Mouse (Mus musculus) kidney, adult 2 months (tissue): ENCODE results near the gene Cntnap2. TPM values are rescaled to one million over a fixed set of nuclear protein-coding genes. Genes with fewer than 3 reads are reported as not detected.
"Not testable (repeated sequence)": the region's sequence is repeated elsewhere in the genome, so short reads cannot be mapped to it uniquely, and the experiment has no call there.

Source experiments
- DNase-seq: peaks from one replicate; pipeline ENCODE4 v3.0.0; 2021
- H3K27ac ChIP-seq: fragments of 200-500 bp; 2 replicates; pipeline ENCODE4 v1.5.1; 2012; ENCODE audit warnings: low read depth, low read length, control low read depth, inconsistent platforms; ENCODE audit not compliant: insufficient read depth
- H3K27me3 ChIP-seq: fragments of 200-500 bp; replicated peaks from 2 replicates; pipeline ENCODE4 v1.6.1; 2012; ENCODE audit warnings: mild to moderate bottlenecking, moderate library complexity, low read length, inconsistent platforms; ENCODE audit not compliant: control insufficient read depth, insufficient read depth
- H3K36me3 ChIP-seq: fragments of 200-500 bp; 2 replicates; pipeline ENCODE4 v1.6.1; 2012; ENCODE audit warnings: mild to moderate bottlenecking, moderate library complexity, low read length, inconsistent platforms; ENCODE audit not compliant: control insufficient read depth, insufficient read depth
- H3K4me1 ChIP-seq: fragments of 200-500 bp; 2 replicates; pipeline ENCODE4 v1.6.1; 2011; ENCODE audit warnings: low read length; ENCODE audit not compliant: control insufficient read depth, insufficient read depth
- H3K4me3 ChIP-seq: fragments of 200-500 bp; 2 replicates; pipeline ENCODE4 v1.5.1; 2011; ENCODE audit warnings: mild to moderate bottlenecking, low read depth, low read length, control low read depth; ENCODE audit not compliant: insufficient read depth
- CTCF ChIP-seq: fragments of 200-500 bp; conservative IDR thresholded peaks from 2 replicates; pipeline ENCODE4 v1.5.1; 2011; ENCODE audit warnings: low read depth, mild to moderate bottlenecking, control low read depth, low read length, moderate library complexity, mixed read lengths; ENCODE audit not compliant: insufficient read depth, insufficient read length
- POLR2A ChIP-seq: fragments of 200-500 bp; IDR thresholded peaks from one replicate; pipeline ENCODE4 v1.6.1; 2011; ENCODE audit warnings: low read depth, low read length, control low read depth
- WGBS: fragments of 180-500 bp; shearing (Covaris S2); methylation state at CpG from one replicate; pipeline ENCODE4 v1.1.7; 2018; 5-methylcytosine and 5-hydroxymethylcytosine counted together
- polyA plus RNA-seq: library from polyadenylated mRNA; depleted of rRNA; stranded (reverse); fragments of >200 nt; gene quantifications from 2 replicates; pipeline ENCODE4 v1.2.3, GENCODE M21; 2012

Gene Cntnap2
- polyA plus RNA-seq, 1 experiment = 0.31 TPM

GRCm38 (mm10) chr6:47272606-47273575 is 2213.7 kb downstream of the Cntnap2 start:
- H3K27ac ChIP-seq = no peak overlapping the region
- DNase-seq = no peak
- no peak overlapping the region for H3K4me3 ChIP-seq
- WGBS = 66% methylated on average over 8 of the region's 8 CpGs
- H3K27me3 ChIP-seq = no peaks in the 10 kb centered on the region
- H3K36me3 ChIP-seq = no peaks in the 10 kb centered on the region
- TF ChIP-seq CTCF = no peak
- TF ChIP-seq POLR2A = no peak
- no peaks in the 10 kb centered on the region for H3K4me1 ChIP-seq

DNA sequence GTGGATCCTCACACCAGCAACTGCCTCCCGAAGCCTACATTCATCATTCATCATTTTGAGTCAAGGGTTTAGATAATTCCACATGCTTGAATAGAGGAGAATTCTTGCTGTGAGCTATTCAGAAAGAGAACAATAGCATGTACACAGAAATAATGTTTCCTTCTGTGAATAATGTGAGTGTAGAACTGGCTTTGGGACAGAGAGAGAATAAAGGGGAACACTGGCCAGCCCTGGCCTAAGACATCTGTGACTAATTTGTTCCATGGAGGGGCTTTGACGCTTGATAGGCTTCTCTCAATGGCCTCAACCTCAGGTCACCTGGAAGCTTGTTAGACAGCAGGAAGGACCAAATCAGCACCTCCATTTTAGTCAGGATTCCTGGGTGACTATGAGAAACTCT is 2215.9 kb downstream of the Cntnap2 start:
- H3K27me3 ChIP-seq = no peaks in the 10 kb centered on the region
- TF ChIP-seq POLR2A = no peak
- WGBS = 80% methylated on average over 2 of the region's 2 CpGs
- no peaks in the 10 kb centered on the region for H3K36me3 ChIP-seq
- DNase-seq = no peak
- H3K4me1 ChIP-seq = no peaks in the 10 kb centered on the region
- no peak overlapping the region for H3K27ac ChIP-seq
- H3K4me3 ChIP-seq = no peak overlapping the region

- Histone ChIP-seq H3K27me3 (no peaks in the 10 kb centered on the region), H3K27ac (no peak overlapping the region), H3K4me3 (no peak overlapping the region), H3K4me1 (no peaks in the 10 kb centered on the region), H3K36me3 (no peaks in the 10 kb centered on the region)
- TF ChIP-seq CTCF (no peak), POLR2A (no peak)
- 75% methylated on average over 1 of the region's 1 CpGs for WGBS
- DNase-seq = no peak
Measured at GRCm38 (mm10) chr6:47279183-47279582, 2220.0 kb downstream of the Cntnap2 start.

GRCm38 (mm10) chr6:47281584-47281983 is 2222.4 kb downstream of the Cntnap2 start:
- H3K36me3 ChIP-seq = no peaks in the 10 kb centered on the region
- no peak overlapping the region for H3K4me3 ChIP-seq
- TF ChIP-seq POLR2A (no peak), CTCF (no peak)
- no peaks in the 10 kb centered on the region for H3K27me3 ChIP-seq
- H3K4me1 ChIP-seq = no peaks in the 10 kb centered on the region
- H3K27ac ChIP-seq = no peak overlapping the region
- DNase-seq = no peak

DNA sequence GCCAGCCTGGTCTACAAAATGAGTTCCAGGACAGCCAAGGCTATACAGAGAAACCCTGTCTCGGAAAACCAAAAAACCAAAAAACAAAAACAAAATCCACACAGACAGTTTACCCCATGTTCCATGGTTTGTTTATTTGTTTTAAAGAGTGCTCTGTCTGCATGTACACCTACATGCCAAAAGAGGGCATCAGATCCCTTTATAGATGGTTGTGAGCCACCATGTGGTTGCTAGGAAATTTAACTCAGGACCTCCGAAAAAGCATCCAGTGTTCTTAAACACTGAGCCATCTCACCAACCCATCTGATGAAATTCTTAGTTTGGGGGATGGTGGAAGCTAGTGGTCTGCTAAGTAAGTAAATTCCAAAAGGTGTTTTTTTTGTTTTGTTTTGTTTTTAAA is 2225.6 kb downstream of the Cntnap2 start:
- Histone ChIP-seq H3K27ac (no peak overlapping the region), H3K27me3 (no peaks in the 10 kb centered on the region), H3K4me3 (no peak overlapping the region), H3K36me3 (no peaks in the 10 kb centered on the region), H3K4me1 (no peaks in the 10 kb centered on the region)
- no peak for DNase-seq
- TF ChIP-seq CTCF (no peak), POLR2A (no peak)
- WGBS = 63% methylated on average over 2 of the region's 2 CpGs

GRCm38 (mm10) chr6:47285742-47286141 is 2226.6 kb downstream of the Cntnap2 start:
- 54% methylated on average over 1 of the region's 1 CpGs for WGBS
- H3K27ac ChIP-seq = no peak overlapping the region
- DNase-seq = no peak
- TF ChIP-seq POLR2A = no peak
- TF ChIP-seq CTCF = no peak
- no peaks in the 10 kb centered on the region for H3K27me3 ChIP-seq
- no peak overlapping the region for H3K4me3 ChIP-seq
- H3K36me3 ChIP-seq = no peaks in the 10 kb centered on the region
- H3K4me1 ChIP-seq = no peaks in the 10 kb centered on the region

DNA sequence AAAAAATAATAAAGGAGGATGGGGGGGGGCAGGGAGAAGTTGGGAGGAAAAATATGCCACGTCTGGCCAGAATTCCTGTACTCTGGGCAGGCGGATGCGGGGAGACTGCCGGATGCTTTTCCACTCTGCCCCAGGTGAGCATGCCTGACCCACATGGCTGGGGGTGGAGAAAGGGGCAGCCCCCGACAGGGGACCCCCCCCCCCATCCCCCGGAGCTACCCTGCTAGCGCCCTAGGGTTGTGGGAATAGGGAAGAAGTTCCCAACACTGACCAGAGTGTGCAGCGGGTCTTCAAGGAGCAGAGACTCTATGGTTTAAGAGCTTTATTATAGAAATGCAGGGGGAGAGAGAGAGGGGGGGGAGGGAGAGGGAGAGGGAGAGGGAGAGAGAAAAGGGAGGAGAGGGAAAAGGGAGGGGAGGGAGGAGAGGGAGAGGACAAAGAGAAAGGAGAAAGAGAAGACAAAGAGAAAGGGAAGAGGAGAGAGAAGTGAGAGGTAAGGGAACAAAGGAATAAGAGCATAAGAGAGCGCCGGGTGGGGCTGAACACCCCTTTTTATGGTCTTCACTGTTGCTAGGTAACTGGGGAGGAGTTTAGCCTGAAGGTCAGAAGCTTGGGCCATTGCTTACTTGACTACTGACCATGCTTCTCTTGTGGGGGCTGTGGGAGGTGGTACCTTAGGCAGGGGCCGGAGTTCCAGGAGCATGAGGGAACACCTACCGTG is 2227.2 kb downstream of the Cntnap2 start:
- H3K4me1 ChIP-seq, H3K27me3 ChIP-seq, H3K27ac ChIP-seq, H3K4me3 ChIP-seq, H3K36me3 ChIP-seq, DNase-seq: not testable (repeated sequence)
- WGBS = 31% methylated on average over 12 of the region's 12 CpGs
